ENCODE assay signal across 8 mouse cellular contexts in the genomic region with DNA sequence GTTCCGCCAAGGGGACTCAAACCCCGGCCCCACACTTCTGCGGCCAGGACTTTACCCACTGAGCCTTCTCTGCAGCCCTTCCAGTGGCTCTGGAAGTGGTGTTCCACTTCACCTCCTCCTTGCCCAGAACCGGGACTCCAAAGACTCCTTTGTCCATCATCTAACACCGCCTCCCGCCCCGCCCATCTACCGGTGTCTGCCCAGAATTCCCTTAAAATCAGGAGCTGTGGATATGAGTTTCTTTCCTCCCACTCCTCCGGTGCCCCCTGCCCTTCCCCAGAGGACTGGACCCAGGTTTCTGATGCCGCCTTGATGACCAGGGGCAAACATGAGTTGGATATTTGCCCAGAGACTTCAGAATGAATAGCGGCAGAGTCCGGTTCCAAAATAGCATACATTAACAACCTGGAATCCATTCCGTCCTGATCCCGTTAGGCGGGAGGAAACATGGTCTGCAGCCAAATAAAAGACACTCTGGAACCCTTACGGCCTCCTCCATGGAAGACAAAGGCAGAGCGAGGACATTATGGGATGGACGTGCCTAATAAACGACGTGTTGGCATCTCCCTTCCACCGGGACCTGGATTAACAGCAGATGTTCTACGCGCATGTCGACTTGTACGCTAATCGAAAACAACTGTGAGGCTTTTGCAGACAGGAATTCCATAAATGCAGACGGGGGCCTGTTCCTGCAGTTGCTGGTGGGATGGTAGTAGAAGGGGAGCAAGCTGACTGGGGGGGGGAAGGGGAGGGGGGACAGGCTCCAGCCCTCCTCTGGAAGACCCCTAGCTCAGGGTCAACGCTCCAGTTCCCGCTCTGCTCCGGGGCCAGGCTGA.
DNase-seq lines count a peak whose midpoint lies in the region; ATAC-seq and TF ChIP-seq lines count a peak whose summit lies in the region.

No protein-coding gene starts in this region.

- intact Hi-C loops in gastrocnemius, adult 2 months (cut with DNase I) = no loop called here

- no peak for TF ChIP-seq POLR2A in ES-Bruce4 (IDR thresholded peaks at IDR 0.05; ENCODE audit: insufficient read depth, low read length)

- no peak overlapping the region for H3K9ac ChIP-seq in ES-Bruce4 (ENCODE audit: low read depth, poor library complexity, severe bottlenecking)
- peak overlapping the region; percentile 59 for H3K9ac ChIP-seq in limb, embryonic 13.5 days

- H3K27ac ChIP-seq in gastrocnemius, adult 2 months = no peak overlapping the region
- no peak overlapping the region for H3K27ac ChIP-seq in ES-Bruce4 (ENCODE audit: insufficient read depth, low read length)
- peak overlapping the region; percentile 98 for H3K27ac ChIP-seq in limb, embryonic 13.5 days

- 14% methylated on average over 30 of the region's 30 CpGs for WGBS in limb, embryonic 13.5 days

- peak overlapping the region; percentile 58 for H3K4me2 ChIP-seq in limb, embryonic 13.5 days (replicated peaks)

- no peaks in the 10 kb centered on the region for H3K4me1 ChIP-seq in ES-Bruce4 (ENCODE audit: control insufficient read depth, insufficient read depth, low read length)
- peaks cover 40% of the 10 kb centered on the region for H3K4me1 ChIP-seq in limb, embryonic 13.5 days

- TF ChIP-seq CTCF in gastrocnemius, adult 2 months (IDR thresholded peaks at IDR 0.05) = no peak
- TF ChIP-seq CTCF in ES-Bruce4 (IDR thresholded peaks at IDR 0.05; ENCODE audit: low read depth, low read length) = no peak

- ATAC-seq in limb, embryonic 13.5 days (ENCODE audit: low FRiP score, low read depth) = peak; percentile 86

- H3K9me3 ChIP-seq in ES-Bruce4 (replicated peaks; ENCODE audit: control insufficient read depth, insufficient read depth, low read length, poor library complexity, severe bottlenecking) = no peaks in the 10 kb centered on the region
- peaks cover 7% of the 10 kb centered on the region; the same call in 1 of the 2 replicates for H3K9me3 ChIP-seq in limb, embryonic 13.5 days

- no peak for TF ChIP-seq EP300 in ES-Bruce4 (IDR thresholded peaks at IDR 0.05; ENCODE audit: insufficient read depth, low read depth, low read length)

- peak; percentile 33 for DNase-seq in gastrocnemius, adult 2 months
- DNase-seq in gastrocnemius, postnatal 25 days = no peak
- peak; percentile 95 for DNase-seq in forelimb bud, embryonic 11.5 days (ENCODE audit: low read depth, low spot score)
- no peak for DNase-seq in layer of hippocampus, adult 8-10 months (ENCODE audit: low spot score in 2 of 2)
- no peak for DNase-seq in adrenal gland, adult (ENCODE audit: inconsistent age in 2 of 2, low spot score in 1 of 2)
- DNase-seq in left cerebral cortex, adult 11 months (ENCODE audit: low spot score) = no peak

- no peaks in the 10 kb centered on the region for H3K36me3 ChIP-seq in ES-Bruce4 (ENCODE audit: control insufficient read depth, insufficient read depth, low read length, poor library complexity, severe bottlenecking)
- H3K36me3 ChIP-seq in limb, embryonic 13.5 days = peaks cover 14% of the 10 kb centered on the region

- H3K4me3 ChIP-seq in gastrocnemius, adult 2 months = peak overlapping the region; percentile 47
- H3K4me3 ChIP-seq in ES-Bruce4 (ENCODE audit: low read depth, low read length) = peak overlapping the region; percentile 19
- H3K4me3 ChIP-seq in limb, embryonic 13.5 days = peak overlapping the region; percentile 24

- no peaks in the 10 kb centered on the region for H3K27me3 ChIP-seq in ES-Bruce4 (ENCODE audit: control insufficient read depth, insufficient read depth, low read length, poor library complexity, severe bottlenecking)
- H3K27me3 ChIP-seq in limb, embryonic 13.5 days = no peaks in the 10 kb centered on the region

Comparison
In these comparisons a context has a peak if more than half of its experiments do, and no peak if none do; other contexts are left out.
1. DNase-seq: peak in gastrocnemius, adult 2 months (single experiment) and forelimb bud, embryonic 11.5 days (single experiment); none in gastrocnemius, postnatal 25 days (single experiment), layer of hippocampus, adult 8-10 months (0 of 2), adrenal gland, adult (0 of 2) and left cerebral cortex, adult 11 months (single experiment).
2. Peak in every context shown above with its lines, with median percentiles within 50 percentile points of each other: H3K4me3 ChIP-seq.